Comparison of ENCODE assay signal across 18 mouse cellular contexts in the genomic region with DNA sequence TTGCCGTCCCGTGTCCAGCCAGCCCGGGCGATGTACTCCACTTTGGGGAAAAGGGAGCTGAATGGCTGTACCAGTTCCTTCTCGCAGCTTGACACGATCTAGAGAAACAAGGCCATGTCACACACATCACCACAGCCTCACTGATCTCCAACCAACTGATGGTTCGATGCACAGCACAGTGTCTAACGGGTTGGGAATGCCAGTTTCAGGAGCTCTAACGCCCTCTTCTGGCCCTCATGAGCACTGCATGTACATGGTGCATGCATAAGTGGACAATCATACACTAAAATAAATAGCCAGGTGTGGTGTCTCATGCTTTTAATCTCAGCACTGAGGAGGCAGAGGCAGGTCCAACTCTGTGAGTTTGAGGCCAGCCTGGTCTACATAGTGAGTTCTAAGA. TPM values are rescaled to one million over a fixed set of nuclear protein-coding genes. Genes with fewer than 3 reads are reported as not detected.
DNase-seq lines count a peak whose midpoint lies in the region; ATAC-seq and TF ChIP-seq lines count a peak whose summit lies in the region.
"Had no signal": no experiment of that assay in that cellular context is flagged by ENCODE, and none has a peak within 500 bp of the region (broad histone marks: within the 10 kb centered on the region; RNA-seq: fewer than 3 reads in every experiment).

No protein-coding gene starts in this region.

- 83% methylated on average over 9 of the region's 9 CpGs for WGBS in heart, postnatal 0 days
- 85% methylated on average over 9 of the region's 9 CpGs for WGBS in heart, embryonic 10.5 days
- 85% methylated on average over 9 of the region's 9 CpGs for WGBS in lung, postnatal 0 days

- H3K9ac ChIP-seq in heart, postnatal 0 days (replicated peaks; ENCODE audit: low read depth, low read length) = no peak overlapping the region
- H3K9ac ChIP-seq in lung, postnatal 0 days (replicated peaks; ENCODE audit: low read depth) = no peak overlapping the region
- H3K9ac ChIP-seq in MEL (ENCODE audit: control insufficient read depth, low read depth, low read length, poor library complexity, severe bottlenecking) = no peak overlapping the region
- H3K9ac ChIP-seq: heart, embryonic 15.5 days; limb, embryonic 13.5 days; neural tube, embryonic 13.5 days had no signal

- H3K9me3 ChIP-seq in heart, postnatal 0 days (replicated peaks; ENCODE audit: control insufficient read depth, low read length) = no peaks in the 10 kb centered on the region
- H3K9me3 ChIP-seq in heart, embryonic 10.5 days = no peaks in the 10 kb centered on the region
- no peaks in the 10 kb centered on the region for H3K9me3 ChIP-seq in lung, postnatal 0 days (ENCODE audit: low read length)
- H3K9me3 ChIP-seq in MEL (replicated peaks; ENCODE audit: insufficient read depth, low read length) = no peaks in the 10 kb centered on the region
- H3K9me3 ChIP-seq: G1E; heart, embryonic 15.5 days; neural tube, embryonic 13.5 days had no signal

- peaks cover 87% of the 10 kb centered on the region for H3K36me3 ChIP-seq in heart, postnatal 0 days (replicated peaks; ENCODE audit: control insufficient read depth, insufficient read depth, low read length)
- peaks cover 94% of the 10 kb centered on the region for H3K36me3 ChIP-seq in heart, embryonic 10.5 days
- peaks cover 56% of the 10 kb centered on the region for H3K36me3 ChIP-seq in lung, postnatal 0 days (ENCODE audit: insufficient read depth, low read length)
- no peaks in the 10 kb centered on the region; a peak in 1 of 4 replicates for H3K36me3 ChIP-seq in MEL (ENCODE audit: control insufficient read depth in 1 of 2, insufficient read depth in 2 of 2, low read length in 2 of 2)

- TF ChIP-seq EP300 in heart, postnatal 0 days (IDR thresholded peaks at IDR 0.05; ENCODE audit: low read depth) = no peak
- TF ChIP-seq EP300 in lung, postnatal 0 days (IDR thresholded peaks at IDR 0.05) = no peak
- no peak for TF ChIP-seq EP300 in MEL (IDR thresholded peaks at IDR 0.05; ENCODE audit: low read depth in 1 of 2, low read length in 2 of 2)

- H3K4me2 ChIP-seq in heart, postnatal 0 days (ENCODE audit: low read depth, low read length) = no peak overlapping the region
- no peak overlapping the region for H3K4me2 ChIP-seq in lung, postnatal 0 days (replicated peaks; ENCODE audit: low read depth, low read length)
- H3K4me2 ChIP-seq: heart, embryonic 15.5 days; limb, embryonic 13.5 days; neural tube, embryonic 13.5 days had no signal

- TF ChIP-seq POLR2A in MEL (IDR thresholded peaks at IDR 0.05; ENCODE audit: control insufficient read depth in 1 of 2, insufficient read depth in 1 of 2, low read depth in 1 of 2, low read length in 2 of 2, poor library complexity in 1 of 2) = no peak

- no peaks in the 10 kb centered on the region for H3K4me1 ChIP-seq in heart, postnatal 0 days (ENCODE audit: control insufficient read depth, insufficient read depth)
- H3K4me1 ChIP-seq in heart, embryonic 10.5 days = no peaks in the 10 kb centered on the region
- H3K4me1 ChIP-seq in lung, postnatal 0 days (ENCODE audit: insufficient read depth, low read depth, low read length) = no peaks in the 10 kb centered on the region
- H3K4me1 ChIP-seq in MEL (ENCODE audit: control insufficient read depth in 1 of 2, insufficient read depth in 2 of 2, low read length in 2 of 2) = no peaks in the 10 kb centered on the region
- H3K4me1 ChIP-seq: forebrain, embryonic 10.5 days; heart, embryonic 15.5 days; limb, embryonic 13.5 days; neural tube, embryonic 13.5 days had no signal

- H3K27ac ChIP-seq in heart, postnatal 0 days (ENCODE audit: low read depth) = no peak overlapping the region
- no peak overlapping the region for H3K27ac ChIP-seq in heart, embryonic 10.5 days
- no peak overlapping the region for H3K27ac ChIP-seq in lung, postnatal 0 days (ENCODE audit: low read length)
- no peak overlapping the region for H3K27ac ChIP-seq in MEL (ENCODE audit: control insufficient read depth, low read depth, low read length)
- H3K27ac ChIP-seq: forebrain, embryonic 10.5 days; heart, embryonic 15.5 days; limb, embryonic 13.5 days; neural tube, embryonic 13.5 days had no signal

- no peak for ATAC-seq in heart, postnatal 0 days (ENCODE audit: insufficient read depth, low read depth)
- no peak for ATAC-seq in lung, postnatal 0 days
- ATAC-seq: intestine, embryonic 16.5 days had no signal

- DNase-seq in heart, postnatal 0 days (ENCODE audit: low spot score) = no peak
- DNase-seq in heart, embryonic 10.5 days (ENCODE audit: low spot score) = no peak
- no peak for DNase-seq in lung, postnatal 0 days (ENCODE audit: low spot score)
- DNase-seq in lung, postnatal 36 days = no peak
- DNase-seq in MEL (ENCODE audit: low read depth, low spot score) = peak; percentile 37
- DNase-seq in retina, embryonic 14.5 days (ENCODE audit: low spot score) = peak; percentile 30
- DNase-seq in adrenal gland, adult 18-20 months (ENCODE audit: low spot score in 2 of 2) = no peak
- no peak for DNase-seq in frontal cortex, postnatal 36 days (ENCODE audit: low spot score in 2 of 2)
- DNase-seq: adrenal gland, adult 2 months; cerebellum, adult 11 months; right cerebral cortex, postnatal 4 days; thymus, adult 2 months had no signal

- no peaks in the 10 kb centered on the region for H3K27me3 ChIP-seq in heart, postnatal 0 days (ENCODE audit: control insufficient read depth, insufficient read depth, low read length)
- no peaks in the 10 kb centered on the region for H3K27me3 ChIP-seq in heart, embryonic 10.5 days (ENCODE audit: insufficient read depth, poor library complexity, severe bottlenecking)
- no peaks in the 10 kb centered on the region for H3K27me3 ChIP-seq in lung, postnatal 0 days (replicated peaks; ENCODE audit: insufficient read depth, low read length)
- H3K27me3 ChIP-seq in MEL (ENCODE audit: control insufficient read depth in 1 of 2, insufficient read depth in 2 of 2, low read length in 2 of 2) = no peaks in the 10 kb centered on the region
- H3K27me3 ChIP-seq: heart, embryonic 15.5 days; limb, embryonic 13.5 days; neural tube, embryonic 13.5 days had no signal

- TF ChIP-seq RAD21 in MEL (IDR thresholded peaks at IDR 0.05; ENCODE audit: low read depth, low read length) = peak; percentile 21

- TF ChIP-seq CTCF in heart, postnatal 0 days (IDR thresholded peaks at IDR 0.05; ENCODE audit: low read depth) = peak; percentile 22; the same call in 1 of the 2 replicates
- TF ChIP-seq CTCF in lung, postnatal 0 days (IDR thresholded peaks at IDR 0.05) = peak; percentile 62
- TF ChIP-seq CTCF in MEL (IDR thresholded peaks at IDR 0.05 in 2 of 3, conservative IDR thresholded peaks at IDR 0.05 in 1 of 3; ENCODE audit: control insufficient read depth in 1 of 3, insufficient read depth in 1 of 3, low read depth in 2 of 3, low read length in 3 of 3, poor library complexity in 1 of 3, severe bottlenecking in 1 of 3) = peak; percentile 51 to 67 (median 53)

- no peak overlapping the region for H3K4me3 ChIP-seq in heart, postnatal 0 days (ENCODE audit: low read depth, low read length)
- no peak overlapping the region for H3K4me3 ChIP-seq in heart, embryonic 10.5 days
- H3K4me3 ChIP-seq in lung, postnatal 0 days (ENCODE audit: low read depth, low read length) = no peak overlapping the region
- H3K4me3 ChIP-seq in MEL (ENCODE audit: control insufficient read depth in 1 of 2, insufficient read depth in 1 of 2, low read depth in 2 of 2, low read length in 2 of 2) = no peak overlapping the region
- H3K4me3 ChIP-seq: forebrain, embryonic 10.5 days; heart, embryonic 15.5 days; limb, embryonic 13.5 days; neural tube, embryonic 13.5 days had no signal

- H3K79me2 ChIP-seq in MEL (ENCODE audit: control insufficient read depth, insufficient read depth, low read length, poor library complexity) = no peaks in the 10 kb centered on the region

RNA-seq across cellular contexts. Expression of a gene that starts 16.9 kb away (rescaled TPM):
- total RNA-seq in heart, postnatal 0 days (2014; rRNA removed; ENCODE audit: low replicate concordance) = 42.9 and 43.2 TPM in 2 replicates
- polyA plus RNA-seq in heart, postnatal 0 days (2015; fragmentation: Nextera tagmentation; extraction: Ambion mirVana) = 50.2 and 52.0 TPM in 2 replicates
- 94.2 and 106 TPM in 2 replicates for polyA plus RNA-seq in heart, embryonic 10.5 days (2016; fragmentation: Nextera tagmentation; extraction: Ambion mirVana)
- polyA plus RNA-seq in lung, postnatal 0 days (2015; fragmentation: Nextera tagmentation; extraction: Ambion mirVana) = 67.2 and 71.2 TPM in 2 replicates
- total RNA-seq in MEL (2012; rRNA removed) = 112 and 137 TPM in 2 replicates
- polyA plus RNA-seq in MEL (2012; ENCODE audit: insufficient read depth in 1 of 2, insufficient read length in 2 of 2, low read depth in 1 of 2, low replicate concordance in 2 of 2, missing spikeins in 1 of 2) = 100 to 1,000 TPM in 1 of 2 experiments, not detected in 1; 117 TPM
- 10 to 100 TPM; 49.6 to 56.6 TPM for total RNA-seq in adrenal gland, adult 18-20 months (2021)

RNA-seq across cellular contexts. Expression of a gene that starts 18.1 kb away (rescaled TPM):
- 25.9 and 29.0 TPM in 2 replicates for total RNA-seq in heart, postnatal 0 days (2014; rRNA removed; ENCODE audit: low replicate concordance)
- 12.6 and 13.3 TPM in 2 replicates for polyA plus RNA-seq in heart, postnatal 0 days (2015; fragmentation: Nextera tagmentation; extraction: Ambion mirVana)
- polyA plus RNA-seq in heart, embryonic 10.5 days (2016; fragmentation: Nextera tagmentation; extraction: Ambion mirVana) = 31.0 and 34.3 TPM in 2 replicates
- 25.7 and 30.3 TPM in 2 replicates for polyA plus RNA-seq in lung, postnatal 0 days (2015; fragmentation: Nextera tagmentation; extraction: Ambion mirVana)
- total RNA-seq in MEL (2012; rRNA removed) = 34.3 and 36.3 TPM in 2 replicates
- 10 to 100 TPM in 1 of 2 experiments, not detected in 1; 67.2 TPM for polyA plus RNA-seq in MEL (2012; ENCODE audit: insufficient read depth in 1 of 2, insufficient read length in 2 of 2, low read depth in 1 of 2, low replicate concordance in 2 of 2, missing spikeins in 1 of 2)
- 10 to 100 TPM; 35.8 to 37.6 TPM for total RNA-seq in adrenal gland, adult 18-20 months (2021)

RNA-seq across cellular contexts. Expression of a gene that starts 38.3 kb away (rescaled TPM):
- 3.4 and 16.5 TPM in 2 replicates for total RNA-seq in heart, postnatal 0 days (2014; rRNA removed; ENCODE audit: low replicate concordance)
- 4.9 and 5.6 TPM in 2 replicates for polyA plus RNA-seq in heart, postnatal 0 days (2015; fragmentation: Nextera tagmentation; extraction: Ambion mirVana)
- polyA plus RNA-seq in heart, embryonic 10.5 days (2016; fragmentation: Nextera tagmentation; extraction: Ambion mirVana) = 5.5 and 6.0 TPM in 2 replicates
- 4.7 and 5.6 TPM in 2 replicates for polyA plus RNA-seq in lung, postnatal 0 days (2015; fragmentation: Nextera tagmentation; extraction: Ambion mirVana)
- total RNA-seq in MEL (2012; rRNA removed) = 3.4 and 4.0 TPM in 2 replicates
- 1 to 10 TPM in 1 of 2 experiments, not detected in 1; 5.5 TPM for polyA plus RNA-seq in MEL (2012; ENCODE audit: insufficient read depth in 1 of 2, insufficient read length in 2 of 2, low read depth in 1 of 2, low replicate concordance in 2 of 2, missing spikeins in 1 of 2)
- 1 to 10 TPM; 1.9 to 2.5 TPM for total RNA-seq in adrenal gland, adult 18-20 months (2021)

RNA-seq across cellular contexts. Expression of a gene that starts 56.0 kb away (rescaled TPM):
- 82.1 and 84.3 TPM in 2 replicates for total RNA-seq in heart, postnatal 0 days (2014; rRNA removed; ENCODE audit: low replicate concordance)
- polyA plus RNA-seq in heart, postnatal 0 days (2015; fragmentation: Nextera tagmentation; extraction: Ambion mirVana) = 29.5 and 37.1 TPM in 2 replicates
- polyA plus RNA-seq in heart, embryonic 10.5 days (2016; fragmentation: Nextera tagmentation; extraction: Ambion mirVana) = 15.0 and 20.3 TPM in 2 replicates
- 8.2 and 8.4 TPM in 2 replicates for polyA plus RNA-seq in lung, postnatal 0 days (2015; fragmentation: Nextera tagmentation; extraction: Ambion mirVana)
- 16.2 and 21.5 TPM in 2 replicates for total RNA-seq in MEL (2012; rRNA removed)
- 10 to 100 TPM in 1 of 2 experiments, not detected in 1; 17.1 TPM for polyA plus RNA-seq in MEL (2012; ENCODE audit: insufficient read depth in 1 of 2, insufficient read length in 2 of 2, low read depth in 1 of 2, low replicate concordance in 2 of 2, missing spikeins in 1 of 2)
- total RNA-seq in adrenal gland, adult 18-20 months (2021) = 10 to 100 TPM; 29.2 to 30.2 TPM

Comparison
In these comparisons a context has a peak if more than half of its experiments do, and no peak if none do; other contexts are left out.
1. DNase-seq: peak in MEL (single experiment) and retina, embryonic 14.5 days (single experiment); none in heart, postnatal 0 days (single experiment), heart, embryonic 10.5 days (single experiment), lung, postnatal 0 days (single experiment), lung, postnatal 36 days (single experiment), adrenal gland, adult 18-20 months (0 of 2) and frontal cortex, postnatal 36 days (0 of 2).
2. Peak in every context shown above with its lines, with median percentiles within 50 percentile points of each other: CTCF ChIP-seq.